Mouse (Mus musculus): Measurements from ENCODE around the gene Tsc22d1. TPM values are rescaled to one million over a fixed set of nuclear protein-coding genes. Genes with fewer than 3 reads are reported as not detected.
A peak's percentile ranks its signal among the peaks of the same experiment; 100 is the strongest.

Tsc22d1 gene
- 10 to 100 TPM; 91.9 to 99.3 TPM for total RNA-seq (2021)
- long read RNA-seq, experiment 1, full-length matches to known transcripts = 17 of 38 reads
- long read RNA-seq, experiment 1, partial matches to known transcripts = 21 of 38 reads
- long read RNA-seq, experiment 1, other reads (novel, unspliced or antisense) = 0 of 38 reads
- long read RNA-seq, experiment 2, full-length matches to known transcripts = 19 of 33 reads
- long read RNA-seq, experiment 2, partial matches to known transcripts = 14 of 33 reads
- long read RNA-seq, experiment 2, other reads (novel, unspliced or antisense) = 0 of 33 reads

GRCm38 (mm10) chr14:76414862-76415780 lies at the start of gene Tsc22d1:
Gene Tsc22d1 (plus strand): TSS chr14:76414961.
- DNase-seq = no peak
- intact Hi-C loops (cut with DNase I) = loop anchor here (2.0 to 5.0 kb wide), 2 partner anchors 52 to 103 kb away; no protein-coding TSS in a partner anchor

GRCm38 (mm10) chr14:76373638-76374037 lies 41.1 kb upstream of the Tsc22d1 start:
- intact Hi-C loops (cut with DNase I) = no loop called here
- DNase-seq = no peak

DNA sequence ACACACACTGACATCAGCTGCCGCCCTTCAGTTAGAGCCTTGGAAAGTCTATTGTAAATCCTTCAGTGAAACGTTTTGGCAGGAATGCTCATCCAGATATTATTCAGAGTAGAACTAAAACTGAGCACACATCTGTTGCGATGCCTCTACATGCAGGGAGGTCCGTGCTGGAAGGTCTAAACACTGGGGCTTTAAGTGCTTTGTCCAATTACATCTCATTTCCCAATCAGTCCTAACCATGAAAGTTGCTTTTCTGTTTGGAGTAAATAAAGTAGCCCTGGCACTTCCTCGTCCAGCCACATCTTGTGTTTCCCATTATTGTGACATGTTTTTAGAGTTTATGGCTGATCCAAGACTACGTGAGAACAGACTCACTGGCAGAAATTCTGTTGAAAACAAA lies 40.2 kb upstream of the Tsc22d1 start:
- intact Hi-C loops (cut with DNase I) = no loop called here
- DNase-seq = no peak

DNA sequence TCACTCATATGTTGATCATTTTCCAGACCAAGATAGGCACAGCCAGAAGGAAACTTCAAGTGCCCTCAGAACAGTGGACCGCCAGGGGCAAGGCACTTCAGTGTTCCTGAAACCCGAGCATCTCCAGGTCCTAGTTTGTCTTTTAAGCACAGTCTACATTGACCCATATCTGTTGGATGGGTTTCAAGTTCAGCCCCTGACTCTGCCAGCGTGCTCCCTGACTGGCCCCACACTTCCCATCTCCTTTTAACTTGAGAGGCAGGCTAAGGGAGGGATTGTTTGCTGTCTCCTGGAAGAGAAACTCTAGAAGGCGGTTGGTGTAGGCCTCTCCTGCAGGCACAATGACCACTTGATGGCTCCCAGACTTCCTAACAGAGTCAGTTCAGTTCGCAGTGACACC lies 38.2 kb upstream of the Tsc22d1 start:
- no peak for DNase-seq
- intact Hi-C loops (cut with DNase I) = no loop called here

- DNase-seq = no peak
- intact Hi-C loops (cut with DNase I) = no loop called here
These were observed 35.4 kb upstream of the Tsc22d1 start for GRCm38 (mm10) chr14:76379411-76379810.

DNA sequence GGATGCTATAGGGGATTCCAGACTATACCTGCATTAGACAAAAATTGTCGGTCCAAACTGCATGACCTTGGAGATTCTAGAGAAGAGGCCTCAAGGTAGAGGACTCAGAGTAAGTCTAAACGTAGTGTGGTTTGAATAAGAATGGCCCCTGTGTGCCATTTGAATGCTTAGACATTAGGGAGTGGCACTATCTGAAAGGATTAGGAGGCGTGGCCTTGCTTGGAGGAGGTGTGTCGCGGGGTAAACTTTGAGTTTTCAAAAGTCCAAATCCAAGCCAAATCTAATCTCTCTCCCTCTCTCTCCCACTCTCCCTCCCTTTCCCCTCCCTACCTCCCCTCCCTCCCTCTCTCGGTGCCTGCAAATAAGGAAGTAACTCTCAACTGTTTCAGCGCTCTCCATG lies 26.7 kb upstream of the Tsc22d1 start:
- intact Hi-C loops (cut with DNase I) = no loop called here
- DNase-seq = no peak

GRCm38 (mm10) chr14:76398251-76398650 lies 16.5 kb upstream of the Tsc22d1 start:
- DNase-seq = no peak
- intact Hi-C loops (cut with DNase I) = no loop called here

DNA sequence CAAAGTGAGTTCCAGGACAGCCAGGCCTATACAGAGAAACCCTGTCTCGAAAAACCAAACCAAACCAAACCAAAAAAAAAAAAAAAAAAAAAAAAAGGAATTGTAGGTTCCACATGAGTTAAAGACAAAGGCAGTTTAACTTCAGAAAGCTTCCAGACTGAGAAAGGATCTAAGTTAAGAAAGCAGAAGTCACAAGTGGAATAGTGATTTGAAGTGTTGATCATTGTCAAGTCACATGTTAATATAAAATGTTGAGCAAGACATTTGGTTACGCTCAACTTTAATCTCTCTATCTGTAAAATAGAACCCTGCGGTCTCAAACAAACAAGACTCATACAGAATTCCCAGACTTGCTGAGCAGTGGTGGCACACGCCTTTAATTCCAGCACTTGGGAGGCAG lies 12.2 kb upstream of the Tsc22d1 start:
- intact Hi-C loops (cut with DNase I) = no loop called here
- DNase-seq = no peak

GRCm38 (mm10) chr14:76409111-76409510 lies 5.7 kb upstream of the Tsc22d1 start:
- no peak for DNase-seq

GRCm38 (mm10) chr14:76413773-76414121 lies 1.0 kb upstream of the Tsc22d1 start:
- intact Hi-C loops (cut with DNase I) = loop anchor here (2.0 kb wide), 1 partner anchor 53 kb away; no protein-coding TSS in a partner anchor
- no peak for DNase-seq

More at GRCm38 (mm10) chr14:76409111-76409510, 5.7 kb upstream of the Tsc22d1 start:
- intact Hi-C loops (cut with DNase I) = no loop called here

GRCm38 (mm10) chr14:76414122-76414861 lies 469 bp upstream of the Tsc22d1 start:
- intact Hi-C loops (cut with DNase I) = loop anchor here (2.0 kb wide), 1 partner anchor 53 kb away; no protein-coding TSS in a partner anchor
- DNase-seq = peak; percentile 96

DNA sequence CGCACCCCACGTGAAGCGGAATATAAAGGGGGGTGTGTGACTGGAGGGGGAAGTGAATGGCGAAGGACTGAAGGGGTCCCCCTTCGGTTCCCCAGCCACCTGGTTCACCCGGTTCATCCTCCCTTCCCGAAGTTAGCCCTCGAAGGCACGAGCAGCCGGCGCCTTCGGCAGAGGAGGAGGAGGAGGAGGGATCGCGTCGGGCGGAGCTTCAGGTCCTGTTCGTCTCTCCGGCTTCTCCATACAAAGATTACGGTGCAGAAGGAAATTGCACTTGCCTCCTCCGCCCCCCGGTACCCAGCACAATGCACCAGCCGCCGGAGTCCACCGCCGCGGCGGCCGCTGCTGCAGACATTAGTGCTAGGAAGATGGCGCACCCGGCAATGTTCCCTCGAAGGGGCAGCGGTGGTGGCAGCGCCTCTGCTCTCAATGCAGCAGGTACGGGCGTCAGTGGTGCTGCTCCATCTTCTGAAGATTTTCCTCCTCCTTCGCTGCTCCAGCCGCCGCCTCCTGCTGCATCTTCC lies 1.1 kb downstream of the Tsc22d1 start:
- intact Hi-C loops (cut with DNase I) = loop anchor here (2.0 to 5.0 kb wide), 2 partner anchors 51 to 104 kb away; no protein-coding TSS in a partner anchor
- DNase-seq = peak; percentile 21 to 42

- intact Hi-C loops (cut with DNase I) = loop anchor here (5.0 kb wide), 1 partner anchor 104 kb away; no protein-coding TSS in a partner anchor
- DNase-seq = no peak
These were observed 1.7 kb downstream of the Tsc22d1 start for GRCm38 (mm10) chr14:76416366-76417040.

- intact Hi-C loops (cut with DNase I) = loop anchor here (5.0 kb wide), 1 partner anchor 105 kb away; no protein-coding TSS in a partner anchor
- no peak for DNase-seq
These were observed 2.6 kb downstream of the Tsc22d1 start for GRCm38 (mm10) chr14:76417346-76417745.

DNA sequence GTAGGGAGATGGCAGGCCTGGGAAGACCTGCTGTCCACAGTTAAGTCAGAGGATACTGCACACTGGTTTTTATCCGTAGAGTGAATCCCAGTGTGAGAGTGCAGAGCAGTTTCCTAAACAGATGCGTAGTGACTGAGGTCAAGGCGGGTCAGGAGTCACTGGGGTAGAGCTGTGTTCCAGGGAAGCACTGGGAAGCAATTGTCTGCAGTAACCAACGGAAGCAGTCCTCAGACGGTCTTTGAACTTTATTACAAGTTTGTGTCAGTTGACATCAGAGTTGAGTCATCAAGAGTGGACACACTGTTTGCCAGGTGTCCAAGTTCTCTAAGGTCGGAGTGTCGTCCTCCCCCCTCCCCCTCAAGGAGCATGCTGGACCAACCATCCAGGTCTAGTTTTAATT lies 6.0 kb downstream of the Tsc22d1 start:
- no peak for DNase-seq
- intact Hi-C loops (cut with DNase I) = no loop called here

GRCm38 (mm10) chr14:76421162-76421561 lies 6.4 kb downstream of the Tsc22d1 start:
- no peak for DNase-seq
- intact Hi-C loops (cut with DNase I) = no loop called here

DNA sequence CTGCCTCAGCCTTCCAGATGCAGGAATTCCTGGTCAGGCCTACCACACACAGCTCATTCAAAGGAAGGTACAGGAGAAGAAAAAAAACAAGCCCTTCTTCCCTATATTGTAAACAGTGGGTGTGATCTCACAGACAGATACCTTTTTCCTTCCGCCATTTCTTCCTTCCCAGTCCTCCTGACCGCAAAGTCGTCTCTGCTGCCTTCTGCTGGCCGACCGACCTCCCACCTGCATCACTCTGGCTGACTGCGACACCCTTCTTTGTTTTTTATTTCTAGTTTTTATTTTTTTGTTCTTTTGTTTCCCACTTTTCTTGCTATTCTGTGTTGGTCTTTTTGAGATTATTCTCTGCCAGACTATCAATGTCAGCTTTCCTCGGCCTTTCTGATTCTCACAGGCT lies 10.7 kb downstream of the Tsc22d1 start:
- DNase-seq = no peak
- intact Hi-C loops (cut with DNase I) = no loop called here

DNA sequence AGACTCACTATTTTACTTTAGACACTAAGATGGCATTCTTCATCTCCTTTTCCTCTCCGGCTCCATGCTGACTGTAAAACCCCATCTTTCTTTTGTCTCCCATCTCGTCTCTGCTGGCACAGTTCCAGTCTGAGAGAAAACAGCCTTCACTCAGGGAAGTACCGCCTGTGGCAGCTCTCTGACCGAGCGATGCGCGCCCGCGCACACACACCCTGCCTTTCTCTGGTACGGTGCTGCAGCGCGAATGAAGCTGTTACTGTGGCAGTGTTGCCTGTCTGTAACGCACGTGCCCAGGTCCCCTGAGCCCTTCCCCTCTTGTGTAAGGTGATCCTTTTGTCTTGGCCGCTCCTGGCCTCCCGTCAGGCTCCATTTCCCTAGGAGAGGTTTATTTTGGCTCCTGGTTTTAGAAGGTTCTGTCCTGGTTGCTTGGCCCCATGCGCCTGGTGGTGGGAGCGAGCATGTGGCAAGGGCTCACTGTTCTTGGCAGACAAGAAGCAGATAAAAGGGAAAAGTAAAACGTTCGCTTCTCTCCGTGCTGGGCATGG lies 11.3 kb downstream of the Tsc22d1 start:
- intact Hi-C loops (cut with DNase I) = no loop called here

GRCm38 (mm10) chr14:76428855-76429254 lies 14.1 kb downstream of the Tsc22d1 start:
- intact Hi-C loops (cut with DNase I) = no loop called here

More for the DNA sequence above, 11.3 kb downstream of the Tsc22d1 start:
- DNase-seq = no peak

More at GRCm38 (mm10) chr14:76428855-76429254, 14.1 kb downstream of the Tsc22d1 start:
- DNase-seq = no peak

All from gastrocnemius, postnatal 36 days (tissue).